In the genomic region with DNA sequence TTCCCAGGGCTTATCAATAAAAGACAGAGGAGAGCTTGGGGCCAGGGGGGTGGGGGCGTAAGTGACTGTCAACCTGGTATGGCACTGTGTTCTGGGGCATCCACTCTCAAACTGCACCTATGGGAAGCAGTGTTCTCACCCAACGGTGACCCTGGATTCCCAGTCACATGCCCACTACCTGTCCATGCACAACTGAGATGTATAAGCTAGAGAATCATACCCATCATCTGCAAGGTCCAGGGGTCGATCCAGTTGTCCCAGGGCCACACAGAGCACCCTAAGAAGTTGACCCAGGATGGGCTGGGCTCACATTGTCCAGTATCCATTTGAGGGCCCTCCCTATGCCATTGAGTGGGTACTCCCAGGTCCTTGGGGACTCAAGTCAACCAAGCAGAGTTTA, we compare ENCODE assay signal across 15 mouse cellular contexts. TPM values are rescaled to one million over a fixed set of nuclear protein-coding genes. Genes with fewer than 3 reads are reported as not detected.
A peak's percentile ranks its signal among the peaks of the same experiment; 100 is the strongest.
DNase-seq lines count a peak whose midpoint lies in the region; ATAC-seq and TF ChIP-seq lines count a peak whose summit lies in the region.
"Had no signal": no experiment of that assay in that cellular context is flagged by ENCODE, and none has a peak within 500 bp of the region (broad histone marks: within the 10 kb centered on the region; RNA-seq: fewer than 3 reads in every experiment).

No protein-coding gene starts in this region.

- no peaks in the 10 kb centered on the region for H3K27me3 ChIP-seq in forebrain, embryonic 14.5 days (replicated peaks; ENCODE audit: control insufficient read depth, insufficient read depth, low read length)
- H3K27me3 ChIP-seq in forebrain, embryonic 16.5 days (replicated peaks; ENCODE audit: control insufficient read depth, insufficient read depth, low read length), result no peaks in the 10 kb centered on the region
- H3K27me3 ChIP-seq in liver, embryonic 12.5 days (replicated peaks), result no peaks in the 10 kb centered on the region
- no peaks in the 10 kb centered on the region for H3K27me3 ChIP-seq in liver, embryonic 11.5 days (replicated peaks; ENCODE audit: control insufficient read depth, insufficient read depth, low read length)
- H3K27me3 ChIP-seq in embryonic facial prominence, embryonic 13.5 days, result no peaks in the 10 kb centered on the region
- H3K27me3 ChIP-seq in hindbrain, postnatal 0 days (ENCODE audit: insufficient read depth, low read length), result no peaks in the 10 kb centered on the region
- H3K27me3 ChIP-seq: Patski had no signal

- no peak overlapping the region for H3K4me3 ChIP-seq in forebrain, embryonic 14.5 days (ENCODE audit: low read depth, low read length)
- no peak overlapping the region for H3K4me3 ChIP-seq in forebrain, embryonic 16.5 days (replicated peaks; ENCODE audit: low read length)
- H3K4me3 ChIP-seq in liver, embryonic 12.5 days, result no peak overlapping the region
- H3K4me3 ChIP-seq in liver, embryonic 11.5 days (ENCODE audit: low read depth, low read length), result no peak overlapping the region
- no peak overlapping the region for H3K4me3 ChIP-seq in embryonic facial prominence, embryonic 13.5 days
- no peak overlapping the region for H3K4me3 ChIP-seq in hindbrain, postnatal 0 days (ENCODE audit: low read length)

- H3K4me1 ChIP-seq in forebrain, embryonic 14.5 days (ENCODE audit: control insufficient read depth, insufficient read depth, low read length), result peaks cover 38% of the 10 kb centered on the region
- H3K4me1 ChIP-seq in forebrain, embryonic 16.5 days (replicated peaks; ENCODE audit: control insufficient read depth, insufficient read depth, low read length), result peaks cover 56% of the 10 kb centered on the region
- peaks cover 68% of the 10 kb centered on the region for H3K4me1 ChIP-seq in liver, embryonic 12.5 days
- peaks cover 37% of the 10 kb centered on the region for H3K4me1 ChIP-seq in liver, embryonic 11.5 days (replicated peaks; ENCODE audit: control insufficient read depth, insufficient read depth, low read length)
- peaks cover 55% of the 10 kb centered on the region for H3K4me1 ChIP-seq in embryonic facial prominence, embryonic 13.5 days
- H3K4me1 ChIP-seq in hindbrain, postnatal 0 days (ENCODE audit: insufficient read depth, low read length), result peaks cover 33% of the 10 kb centered on the region

- no peak for TF ChIP-seq CTCF in hindbrain, postnatal 0 days (IDR thresholded peaks at IDR 0.05; ENCODE audit: low read depth)

- WGBS in forebrain, embryonic 14.5 days, result 89% methylated on average over 3 of the region's 3 CpGs
- WGBS in forebrain, embryonic 16.5 days, result 93% methylated on average over 3 of the region's 3 CpGs
- 72% methylated on average over 3 of the region's 3 CpGs for WGBS in liver, embryonic 12.5 days (ENCODE audit: insufficient replicate concordance)
- WGBS in liver, embryonic 11.5 days, result 82% methylated on average over 3 of the region's 3 CpGs
- 90% methylated on average over 3 of the region's 3 CpGs for WGBS in embryonic facial prominence, embryonic 13.5 days
- WGBS in hindbrain, postnatal 0 days, result 91% methylated on average over 3 of the region's 3 CpGs

- no peaks in the 10 kb centered on the region for H3K9me3 ChIP-seq in forebrain, embryonic 14.5 days (replicated peaks; ENCODE audit: control insufficient read depth, low read length)
- H3K9me3 ChIP-seq in forebrain, embryonic 16.5 days (ENCODE audit: control insufficient read depth, low read length), result no peaks in the 10 kb centered on the region
- no peaks in the 10 kb centered on the region for H3K9me3 ChIP-seq in liver, embryonic 12.5 days (replicated peaks)
- no peaks in the 10 kb centered on the region for H3K9me3 ChIP-seq in liver, embryonic 11.5 days (ENCODE audit: control insufficient read depth, low read length)
- no peaks in the 10 kb centered on the region for H3K9me3 ChIP-seq in embryonic facial prominence, embryonic 13.5 days
- H3K9me3 ChIP-seq in hindbrain, postnatal 0 days (ENCODE audit: low read length), result no peaks in the 10 kb centered on the region

- H3K4me2 ChIP-seq in forebrain, embryonic 14.5 days (ENCODE audit: low read length), result no peak overlapping the region
- no peak overlapping the region for H3K4me2 ChIP-seq in forebrain, embryonic 16.5 days (ENCODE audit: low read length)
- no peak overlapping the region for H3K4me2 ChIP-seq in liver, embryonic 12.5 days
- H3K4me2 ChIP-seq in liver, embryonic 11.5 days, result no peak overlapping the region
- H3K4me2 ChIP-seq in embryonic facial prominence, embryonic 13.5 days, result peak overlapping the region; percentile 95; the same call in 1 of the 2 replicates
- H3K4me2 ChIP-seq in hindbrain, postnatal 0 days (ENCODE audit: low read depth, low read length), result no peak overlapping the region

- no peak for ATAC-seq in forebrain, embryonic 14.5 days
- ATAC-seq in forebrain, embryonic 16.5 days, result no peak
- no peak for ATAC-seq in liver, embryonic 12.5 days
- no peak for ATAC-seq in liver, embryonic 11.5 days (replicated peaks; ENCODE audit: low FRiP score)
- no peak for ATAC-seq in embryonic facial prominence, embryonic 13.5 days (ENCODE audit: insufficient number of reproducible peaks, insufficient read depth, low FRiP score, low TSS enrichment, low read depth)
- ATAC-seq in hindbrain, postnatal 0 days, result no peak
- ATAC-seq: inflammation-experienced regulatory T-cells, adult 6 months; Patski had no signal

- H3K36me3 ChIP-seq in forebrain, embryonic 14.5 days (ENCODE audit: control insufficient read depth, insufficient read depth, low read length), result peaks cover 17% of the 10 kb centered on the region; the same call in 1 of the 2 replicates
- no peaks in the 10 kb centered on the region for H3K36me3 ChIP-seq in forebrain, embryonic 16.5 days (ENCODE audit: control insufficient read depth, insufficient read depth)
- H3K36me3 ChIP-seq in liver, embryonic 12.5 days, result peaks cover 45% of the 10 kb centered on the region
- H3K36me3 ChIP-seq in liver, embryonic 11.5 days (ENCODE audit: control insufficient read depth, insufficient read depth, low read length), result peaks cover 5% of the 10 kb centered on the region; the same call in 1 of the 2 replicates
- H3K36me3 ChIP-seq in embryonic facial prominence, embryonic 13.5 days, result peaks cover 25% of the 10 kb centered on the region; the same call in 1 of the 2 replicates
- no peaks in the 10 kb centered on the region for H3K36me3 ChIP-seq in hindbrain, postnatal 0 days (ENCODE audit: insufficient read depth, low read length)

- no peak for DNase-seq in forebrain, embryonic 14.5 days (ENCODE audit: low spot score)
- DNase-seq in liver, embryonic 11.5 days (ENCODE audit: low spot score), result no peak
- no peak for DNase-seq in hindbrain, postnatal 0 days (ENCODE audit: low spot score)
- DNase-seq in urinary bladder, postnatal 36 days (ENCODE audit: low spot score in 2 of 2), result no peak
- DNase-seq in spleen, postnatal 10 days (ENCODE audit: low spot score in 2 of 2), result no peak
- DNase-seq: B cell, adult 2 months; layer of hippocampus, adult 9-11 months; lung, postnatal 14 days; thymus, adult 18-20 months had no signal

- H3K27ac ChIP-seq in forebrain, embryonic 14.5 days (ENCODE audit: low read depth, low read length), result no peak overlapping the region
- no peak overlapping the region for H3K27ac ChIP-seq in forebrain, embryonic 16.5 days (ENCODE audit: low read length)
- peak overlapping the region; percentile 76; the same call in 1 of the 2 replicates for H3K27ac ChIP-seq in liver, embryonic 12.5 days
- no peak overlapping the region for H3K27ac ChIP-seq in liver, embryonic 11.5 days (ENCODE audit: low read depth, low read length)
- H3K27ac ChIP-seq in embryonic facial prominence, embryonic 13.5 days, result no peak overlapping the region; the same call in 1 of the 2 replicates
- peak overlapping the region; percentile 93; the same call in 1 of the 2 replicates for H3K27ac ChIP-seq in hindbrain, postnatal 0 days

- H3K9ac ChIP-seq in forebrain, embryonic 14.5 days (ENCODE audit: low read length), result peak overlapping the region; percentile 65; the same call in 1 of the 2 replicates
- no peak overlapping the region for H3K9ac ChIP-seq in forebrain, embryonic 16.5 days (replicated peaks; ENCODE audit: low read depth, low read length)
- H3K9ac ChIP-seq in liver, embryonic 12.5 days, result no peak overlapping the region
- no peak overlapping the region for H3K9ac ChIP-seq in liver, embryonic 11.5 days (ENCODE audit: low read depth, low read length)
- H3K9ac ChIP-seq in embryonic facial prominence, embryonic 13.5 days, result peak overlapping the region; percentile 91; the same call in 1 of the 2 replicates
- peak overlapping the region; percentile 83; the same call in 1 of the 2 replicates for H3K9ac ChIP-seq in hindbrain, postnatal 0 days (replicated peaks; ENCODE audit: low read length)

RNA-seq across cellular contexts. Expression of gene Tubgcp6, which starts 1.4 kb away (rescaled TPM):
- polyA plus RNA-seq in forebrain, embryonic 14.5 days (2014; fragmentation: Nextera tagmentation; extraction: Ambion mirVana), result 15.9 and 17.0 TPM in 2 replicates
- polyA plus RNA-seq in forebrain, embryonic 16.5 days (2015; fragmentation: Nextera tagmentation; extraction: Ambion mirVana), result 16.8 and 22.1 TPM in 2 replicates
- polyA plus RNA-seq in liver, embryonic 12.5 days (2016; fragmentation: Nextera tagmentation; extraction: Ambion mirVana), result 11.8 and 12.7 TPM in 2 replicates
- 18.4 and 21.8 TPM in 2 replicates for polyA plus RNA-seq in liver, embryonic 11.5 days (2014; fragmentation: Nextera tagmentation; extraction: Ambion mirVana)
- 17.0 and 18.0 TPM in 2 replicates for polyA plus RNA-seq in embryonic facial prominence, embryonic 13.5 days (2015; fragmentation: Nextera tagmentation; extraction: Ambion mirVana)
- total RNA-seq in hindbrain, postnatal 0 days (2014; rRNA removed), result 50.0 and 54.7 TPM in 2 replicates
- polyA plus RNA-seq in hindbrain, postnatal 0 days (2015; fragmentation: Nextera tagmentation; extraction: Ambion mirVana), result 10.6 and 11.5 TPM in 2 replicates

RNA-seq across cellular contexts. Expression of gene Hdac10, which starts 4.2 kb away (rescaled TPM):
- 18.4 and 25.4 TPM in 2 replicates for polyA plus RNA-seq in forebrain, embryonic 14.5 days (2014; fragmentation: Nextera tagmentation; extraction: Ambion mirVana)
- polyA plus RNA-seq in forebrain, embryonic 16.5 days (2015; fragmentation: Nextera tagmentation; extraction: Ambion mirVana), result 39.5 and 46.0 TPM in 2 replicates
- 12.8 and 15.3 TPM in 2 replicates for polyA plus RNA-seq in liver, embryonic 12.5 days (2016; fragmentation: Nextera tagmentation; extraction: Ambion mirVana)
- polyA plus RNA-seq in liver, embryonic 11.5 days (2014; fragmentation: Nextera tagmentation; extraction: Ambion mirVana), result 21.1 and 22.7 TPM in 2 replicates
- polyA plus RNA-seq in embryonic facial prominence, embryonic 13.5 days (2015; fragmentation: Nextera tagmentation; extraction: Ambion mirVana), result 19.5 and 19.6 TPM in 2 replicates
- total RNA-seq in hindbrain, postnatal 0 days (2014; rRNA removed), result 23.5 and 27.1 TPM in 2 replicates
- polyA plus RNA-seq in hindbrain, postnatal 0 days (2015; fragmentation: Nextera tagmentation; extraction: Ambion mirVana), result 19.0 and 19.8 TPM in 2 replicates

RNA-seq across cellular contexts. Expression of gene Mapk12, which starts 16.2 kb away (rescaled TPM):
- polyA plus RNA-seq in forebrain, embryonic 14.5 days (2014; fragmentation: Nextera tagmentation; extraction: Ambion mirVana), result 4.8 and 5.1 TPM in 2 replicates
- 4.1 and 5.7 TPM in 2 replicates for polyA plus RNA-seq in forebrain, embryonic 16.5 days (2015; fragmentation: Nextera tagmentation; extraction: Ambion mirVana)
- polyA plus RNA-seq in liver, embryonic 12.5 days (2016; fragmentation: Nextera tagmentation; extraction: Ambion mirVana), result 2.3 and 2.7 TPM in 2 replicates
- polyA plus RNA-seq in liver, embryonic 11.5 days (2014; fragmentation: Nextera tagmentation; extraction: Ambion mirVana), result 3.8 and 4.8 TPM in 2 replicates
- polyA plus RNA-seq in embryonic facial prominence, embryonic 13.5 days (2015; fragmentation: Nextera tagmentation; extraction: Ambion mirVana), result 4.6 and 4.7 TPM in 2 replicates
- 3.3 and 4.8 TPM in 2 replicates for total RNA-seq in hindbrain, postnatal 0 days (2014; rRNA removed)
- polyA plus RNA-seq in hindbrain, postnatal 0 days (2015; fragmentation: Nextera tagmentation; extraction: Ambion mirVana), result 2.6 and 5.1 TPM in 2 replicates

RNA-seq across cellular contexts. Expression of gene Mapk11, which starts 25.1 kb away (rescaled TPM):
- polyA plus RNA-seq in forebrain, embryonic 14.5 days (2014; fragmentation: Nextera tagmentation; extraction: Ambion mirVana), result 28.1 and 30.1 TPM in 2 replicates
- polyA plus RNA-seq in forebrain, embryonic 16.5 days (2015; fragmentation: Nextera tagmentation; extraction: Ambion mirVana), result 39.1 and 46.8 TPM in 2 replicates
- 1.8 TPM in 2 replicates for polyA plus RNA-seq in liver, embryonic 12.5 days (2016; fragmentation: Nextera tagmentation; extraction: Ambion mirVana)
- polyA plus RNA-seq in liver, embryonic 11.5 days (2014; fragmentation: Nextera tagmentation; extraction: Ambion mirVana), result 3.3 and 4.4 TPM in 2 replicates
- polyA plus RNA-seq in embryonic facial prominence, embryonic 13.5 days (2015; fragmentation: Nextera tagmentation; extraction: Ambion mirVana), result 13.3 and 13.5 TPM in 2 replicates
- 19.7 and 30.6 TPM in 2 replicates for total RNA-seq in hindbrain, postnatal 0 days (2014; rRNA removed)
- polyA plus RNA-seq in hindbrain, postnatal 0 days (2015; fragmentation: Nextera tagmentation; extraction: Ambion mirVana), result 15.8 and 17.8 TPM in 2 replicates
- total RNA-seq: granulocyte monocyte progenitor cell, adult 5-6 weeks had no signal

RNA-seq across cellular contexts. Expression of gene Selenoo, which starts 35.4 kb away (rescaled TPM):
- polyA plus RNA-seq in forebrain, embryonic 14.5 days (2014; fragmentation: Nextera tagmentation; extraction: Ambion mirVana), result 20.9 and 24.7 TPM in 2 replicates
- 22.2 and 24.2 TPM in 2 replicates for polyA plus RNA-seq in forebrain, embryonic 16.5 days (2015; fragmentation: Nextera tagmentation; extraction: Ambion mirVana)
- polyA plus RNA-seq in liver, embryonic 12.5 days (2016; fragmentation: Nextera tagmentation; extraction: Ambion mirVana), result 11.6 and 12.8 TPM in 2 replicates
- 12.6 and 16.3 TPM in 2 replicates for polyA plus RNA-seq in liver, embryonic 11.5 days (2014; fragmentation: Nextera tagmentation; extraction: Ambion mirVana)
- 20.2 and 24.0 TPM in 2 replicates for polyA plus RNA-seq in embryonic facial prominence, embryonic 13.5 days (2015; fragmentation: Nextera tagmentation; extraction: Ambion mirVana)
- total RNA-seq in hindbrain, postnatal 0 days (2014; rRNA removed), result 50.1 and 54.7 TPM in 2 replicates
- polyA plus RNA-seq in hindbrain, postnatal 0 days (2015; fragmentation: Nextera tagmentation; extraction: Ambion mirVana), result 20.4 and 21.9 TPM in 2 replicates

Comparison
In these comparisons a context has a peak if more than half of its experiments do, and no peak if none do; other contexts are left out.
1. H3K27ac ChIP-seq: peak in liver, embryonic 12.5 days (single experiment) and hindbrain, postnatal 0 days (single experiment); none in forebrain, embryonic 14.5 days (single experiment), forebrain, embryonic 16.5 days (single experiment), liver, embryonic 11.5 days (single experiment) and embryonic facial prominence, embryonic 13.5 days (single experiment).
2. H3K9ac ChIP-seq: peak in forebrain, embryonic 14.5 days (single experiment), embryonic facial prominence, embryonic 13.5 days (single experiment) and hindbrain, postnatal 0 days (single experiment); none in forebrain, embryonic 16.5 days (single experiment), liver, embryonic 12.5 days (single experiment) and liver, embryonic 11.5 days (single experiment).